Mouse (Mus musculus) megakaryocyte, embryonic 14.5 days (primary cell): ENCODE measurements around the gene Bin2. TPM values are rescaled to one million over a fixed set of nuclear protein-coding genes. Genes with fewer than 3 reads are reported as not detected.

Experiments
- H3K27me3 ChIP-seq: replicated peaks from 2 replicates; pipeline ENCODE3; 2012; ENCODE audit warnings: inconsistent platforms
- H3K36me3 ChIP-seq: replicated peaks from 2 replicates; pipeline ENCODE3; 2012; ENCODE audit warnings: low read length, inconsistent platforms, mixed read lengths
- H3K4me1 ChIP-seq: 2 replicates; pipeline ENCODE4 v1.6.1; 2012; ENCODE audit warnings: inconsistent platforms
- H3K4me3 ChIP-seq: replicated peaks from 2 replicates; pipeline ENCODE3; 2012; ENCODE audit warnings: moderate library complexity, mild to moderate bottlenecking, inconsistent platforms
- H3K9me3 ChIP-seq: 2 replicates; pipeline ENCODE4 v1.6.1; 2012; ENCODE audit warnings: inconsistent platforms
- FLI1 ChIP-seq: IDR thresholded peaks from 2 replicates; pipeline ENCODE4 v1.6.1; 2012; ENCODE audit warnings: low read length, inconsistent platforms, mixed read lengths
- GATA1 ChIP-seq: IDR thresholded peaks from 3 replicates; pipeline ENCODE4 v1.6.1; 2012; ENCODE audit warnings: mixed read lengths, low read length, inconsistent platforms, borderline replicate concordance
- polyA plus RNA-seq: library from polyadenylated mRNA; stranded (reverse); fragments of >175 nt; gene quantifications from 2 replicates; pipeline ENCODE4 v1.2.3, GENCODE M21; 2012; ENCODE audit warnings: low replicate concordance; ENCODE audit not compliant: insufficient read depth

Gene Bin2
- polyA plus RNA-seq, 1 experiment = 2,082 TPM

DNA sequence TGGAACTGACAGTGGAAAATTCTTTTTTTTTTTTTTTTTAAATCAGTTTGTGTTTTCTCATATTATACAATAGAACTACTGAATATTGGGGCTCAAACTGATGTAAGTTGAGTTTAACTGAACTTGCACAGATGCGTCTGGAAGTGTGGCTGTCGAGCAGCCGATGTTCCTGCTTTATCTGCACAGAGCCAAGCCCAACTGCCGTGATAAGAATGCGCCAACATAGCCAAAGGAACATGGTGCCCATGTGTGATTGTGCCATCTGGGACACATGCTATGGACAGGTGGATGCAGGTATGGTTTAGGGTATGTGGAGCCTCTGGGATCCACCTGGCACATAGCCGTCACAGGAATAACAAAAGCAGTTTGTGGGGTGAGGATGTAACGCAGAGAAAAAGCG is 16.5 kb upstream of the Bin2 start:
- Histone ChIP-seq H3K4me3 (peak overlapping the region; percentile 88), H3K9me3 (no peaks in the 10 kb centered on the region), H3K4me1 (peaks cover 76% of the 10 kb centered on the region), H3K36me3 (peaks cover 20% of the 10 kb centered on the region), H3K27me3 (peaks cover 7% of the 10 kb centered on the region)
- TF ChIP-seq FLI1 (no peak), GATA1 (no peak)

DNA sequence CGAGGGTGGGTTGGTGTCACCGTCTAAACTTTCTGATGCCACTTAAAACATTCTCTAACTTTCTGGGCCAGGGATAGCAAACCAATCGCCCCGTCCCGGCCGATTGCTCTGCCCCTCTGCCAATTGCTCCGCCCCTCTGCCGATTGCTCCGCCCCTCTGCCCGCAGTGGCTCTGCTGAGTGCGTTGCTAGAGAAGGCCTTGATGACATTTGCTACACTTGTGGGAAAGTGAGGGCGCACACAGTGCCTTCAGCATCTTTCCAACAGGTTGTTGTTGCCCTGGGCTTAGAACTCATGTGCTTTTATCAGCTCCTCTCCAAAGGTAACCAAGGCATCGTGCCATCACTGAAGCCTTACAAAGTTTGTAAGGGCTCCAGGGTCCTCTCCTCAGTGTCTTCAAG is 15.9 kb upstream of the Bin2 start:
- TF ChIP-seq FLI1 (no peak), GATA1 (no peak)
- no peaks in the 10 kb centered on the region for H3K9me3 ChIP-seq

GRCm38 (mm10) chr15:100684450-100684849 is 15.1 kb upstream of the Bin2 start:
- Histone ChIP-seq H3K4me1 (peaks cover 90% of the 10 kb centered on the region), H3K4me3 (no peak overlapping the region), H3K9me3 (no peaks in the 10 kb centered on the region), H3K36me3 (peaks cover 32% of the 10 kb centered on the region), H3K27me3 (peaks cover 7% of the 10 kb centered on the region)
- TF ChIP-seq GATA1 (no peak), FLI1 (no peak)

More for the DNA sequence above, 15.9 kb upstream of the Bin2 start:
- H3K4me1 ChIP-seq = peaks cover 82% of the 10 kb centered on the region
- peaks cover 7% of the 10 kb centered on the region for H3K27me3 ChIP-seq
- peaks cover 24% of the 10 kb centered on the region for H3K36me3 ChIP-seq
- H3K4me3 ChIP-seq = peak overlapping the region; percentile 26

GRCm38 (mm10) chr15:100683041-100683440 is 13.7 kb upstream of the Bin2 start:
- no peaks in the 10 kb centered on the region for H3K27me3 ChIP-seq
- H3K36me3 ChIP-seq = peaks cover 46% of the 10 kb centered on the region
- peaks cover 92% of the 10 kb centered on the region for H3K4me1 ChIP-seq
- TF ChIP-seq FLI1 (no peak), GATA1 (no peak)
- H3K4me3 ChIP-seq = peak overlapping the region; percentile 18
- 0 out of 2 replicates have a peak, but pooled peaks cover 4% of the 10 kb centered on the region for H3K9me3 ChIP-seq

DNA sequence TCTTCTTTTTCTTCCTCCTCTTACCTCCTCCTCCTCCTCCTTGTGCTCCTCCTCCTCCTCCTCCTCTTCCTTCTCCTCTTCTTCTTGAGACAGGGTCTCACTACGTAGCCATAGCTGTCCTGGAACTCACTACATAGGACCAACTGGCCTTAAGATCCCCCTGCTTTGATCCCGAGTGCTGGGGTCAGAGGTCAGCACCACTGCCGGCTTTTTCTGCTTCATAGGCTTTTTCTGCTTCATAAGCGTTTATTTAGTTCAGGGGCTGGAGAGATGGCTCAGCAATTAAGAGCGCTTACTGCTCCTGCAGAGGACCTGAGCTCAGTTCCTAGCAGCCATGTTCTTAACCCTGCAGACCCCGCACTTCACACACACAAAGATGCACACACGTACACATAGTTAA is 12.4 kb upstream of the Bin2 start:
- Histone ChIP-seq H3K4me3 (no peak overlapping the region), H3K36me3 (peaks cover 56% of the 10 kb centered on the region), H3K4me1 (peaks cover 90% of the 10 kb centered on the region), H3K9me3 (0 out of 2 replicates have a peak, but pooled peaks cover 4% of the 10 kb centered on the region), H3K27me3 (no peaks in the 10 kb centered on the region)
- TF ChIP-seq FLI1 (no peak), GATA1 (no peak)

DNA sequence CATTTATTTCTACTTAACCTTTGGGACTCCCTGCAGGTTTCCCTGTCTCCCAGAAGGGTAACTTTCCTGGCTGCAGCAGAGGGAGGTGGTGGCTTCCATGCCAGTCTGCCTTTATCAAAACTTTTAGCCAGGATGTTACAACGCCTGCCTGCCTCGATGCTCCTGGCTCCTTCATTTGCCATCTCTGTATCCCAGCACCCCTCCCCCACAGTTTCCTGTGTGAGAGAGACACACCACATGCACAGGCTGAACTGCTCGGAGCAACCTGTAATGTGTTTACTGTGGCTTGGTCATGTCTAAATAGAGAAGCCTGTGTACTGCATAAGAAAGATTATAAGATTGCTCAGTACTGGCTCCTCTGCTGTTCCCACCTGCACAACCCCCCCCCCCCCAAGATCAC is 11.0 kb upstream of the Bin2 start:
- H3K27me3 ChIP-seq = no peaks in the 10 kb centered on the region
- H3K4me1 ChIP-seq = peaks cover 89% of the 10 kb centered on the region
- H3K9me3 ChIP-seq = 0 out of 2 replicates have a peak, but pooled peaks cover 4% of the 10 kb centered on the region
- peak overlapping the region; percentile 73 for H3K4me3 ChIP-seq
- TF ChIP-seq FLI1 = no peak
- no peak for TF ChIP-seq GATA1
- H3K36me3 ChIP-seq = peaks cover 56% of the 10 kb centered on the region

- TF ChIP-seq FLI1 (no peak), GATA1 (no peak)
- peaks cover 89% of the 10 kb centered on the region for H3K4me1 ChIP-seq
Observed at GRCm38 (mm10) chr15:100679005-100679404, 9.7 kb upstream of the Bin2 start.

DNA sequence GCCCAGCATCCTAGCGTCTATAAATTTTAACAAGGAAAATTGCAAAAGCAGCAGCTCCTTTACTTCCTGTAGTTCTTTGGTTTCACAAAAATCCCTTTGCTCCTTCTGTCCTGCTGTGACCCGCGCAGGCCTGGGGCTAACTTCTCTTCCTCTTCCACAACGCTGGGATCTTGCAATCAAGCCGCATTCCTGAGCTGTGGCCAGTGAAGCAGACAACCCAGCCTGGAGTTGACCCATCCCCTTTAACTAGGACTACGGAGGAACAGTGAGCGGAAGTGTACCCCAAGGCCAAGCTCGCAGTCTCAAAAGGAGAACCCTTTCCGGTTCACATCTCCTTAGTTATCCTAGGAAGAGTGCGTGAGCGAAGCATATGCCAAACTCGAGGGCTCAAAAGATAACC is 9.2 kb upstream of the Bin2 start:
- peaks cover 45% of the 10 kb centered on the region for H3K36me3 ChIP-seq
- H3K4me3 ChIP-seq = no peak overlapping the region
- H3K4me1 ChIP-seq = peaks cover 93% of the 10 kb centered on the region
- 0 out of 2 replicates have a peak, but pooled peaks cover 4% of the 10 kb centered on the region for H3K9me3 ChIP-seq
- H3K27me3 ChIP-seq = no peaks in the 10 kb centered on the region
- TF ChIP-seq GATA1 (no peak), FLI1 (no peak)

More at GRCm38 (mm10) chr15:100679005-100679404, 9.7 kb upstream of the Bin2 start:
- Histone ChIP-seq H3K9me3 (0 out of 2 replicates have a peak, but pooled peaks cover 4% of the 10 kb centered on the region), H3K36me3 (peaks cover 45% of the 10 kb centered on the region), H3K27me3 (no peaks in the 10 kb centered on the region), H3K4me3 (no peak overlapping the region)

DNA sequence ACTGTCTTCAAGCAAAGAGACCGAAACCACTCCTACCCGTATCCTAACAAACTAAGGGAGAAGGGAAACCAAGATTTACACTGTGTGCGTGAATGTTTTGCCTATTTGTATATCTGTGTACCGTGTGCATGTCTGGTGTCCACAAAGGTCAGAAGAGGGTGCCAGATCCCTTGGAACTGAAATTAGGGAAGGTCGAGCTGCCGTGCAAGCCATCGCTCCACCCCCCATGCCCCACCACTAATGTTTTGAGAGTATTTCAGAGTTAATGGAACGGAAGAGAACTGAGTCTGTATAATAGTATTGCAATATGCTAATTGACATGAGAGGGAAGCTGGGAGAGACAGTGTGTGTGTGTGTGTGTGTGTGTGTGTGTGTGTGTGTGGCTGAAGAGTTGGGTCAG is 8.3 kb upstream of the Bin2 start:
- H3K4me1 ChIP-seq = peaks cover 96% of the 10 kb centered on the region
- H3K9me3 ChIP-seq = 0 out of 2 replicates have a peak, but pooled peaks cover 4% of the 10 kb centered on the region
- peaks cover 45% of the 10 kb centered on the region for H3K36me3 ChIP-seq
- H3K4me3 ChIP-seq = no peak overlapping the region
- H3K27me3 ChIP-seq = no peaks in the 10 kb centered on the region
- no peak for TF ChIP-seq FLI1
- no peak for TF ChIP-seq GATA1

DNA sequence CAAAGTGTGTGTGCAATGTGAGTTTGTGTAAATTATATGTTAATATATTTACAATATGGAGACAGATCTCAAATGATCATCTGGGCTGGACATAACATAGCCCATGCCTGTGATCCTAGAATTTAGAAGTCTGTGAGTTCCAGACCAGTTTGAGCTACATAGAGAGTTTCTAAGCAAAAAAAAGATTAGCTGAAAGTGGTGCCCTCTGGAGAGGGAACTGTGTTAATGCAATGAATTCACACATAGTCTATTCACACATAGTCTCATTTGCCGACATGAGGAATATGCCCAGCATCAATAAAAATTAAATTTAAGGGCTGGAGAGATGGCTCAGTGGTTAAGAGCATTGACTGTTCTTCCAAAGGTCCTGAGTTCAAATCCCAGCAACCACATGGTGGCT is 7.2 kb upstream of the Bin2 start:
- 0 out of 2 replicates have a peak, but pooled peaks cover 4% of the 10 kb centered on the region for H3K9me3 ChIP-seq

More for the DNA sequence above, 7.2 kb upstream of the Bin2 start:
- peak overlapping the region; percentile 91 for H3K4me3 ChIP-seq
- peaks cover 97% of the 10 kb centered on the region for H3K4me1 ChIP-seq
- H3K27me3 ChIP-seq = no peaks in the 10 kb centered on the region
- peaks cover 44% of the 10 kb centered on the region for H3K36me3 ChIP-seq
- TF ChIP-seq GATA1 (no peak), FLI1 (no peak)
